Mouse (Mus musculus) spleen, adult 12 weeks (tissue): ENCODE measurements around the gene Hax1.
A peak's percentile ranks its signal among the peaks of the same experiment; 100 is the strongest.

Experiments
- DNase-seq: peaks from one replicate; pipeline ENCODE4 v3.0.0; 2022; ENCODE audit warnings: low spot score

Gene Hax1

DNA sequence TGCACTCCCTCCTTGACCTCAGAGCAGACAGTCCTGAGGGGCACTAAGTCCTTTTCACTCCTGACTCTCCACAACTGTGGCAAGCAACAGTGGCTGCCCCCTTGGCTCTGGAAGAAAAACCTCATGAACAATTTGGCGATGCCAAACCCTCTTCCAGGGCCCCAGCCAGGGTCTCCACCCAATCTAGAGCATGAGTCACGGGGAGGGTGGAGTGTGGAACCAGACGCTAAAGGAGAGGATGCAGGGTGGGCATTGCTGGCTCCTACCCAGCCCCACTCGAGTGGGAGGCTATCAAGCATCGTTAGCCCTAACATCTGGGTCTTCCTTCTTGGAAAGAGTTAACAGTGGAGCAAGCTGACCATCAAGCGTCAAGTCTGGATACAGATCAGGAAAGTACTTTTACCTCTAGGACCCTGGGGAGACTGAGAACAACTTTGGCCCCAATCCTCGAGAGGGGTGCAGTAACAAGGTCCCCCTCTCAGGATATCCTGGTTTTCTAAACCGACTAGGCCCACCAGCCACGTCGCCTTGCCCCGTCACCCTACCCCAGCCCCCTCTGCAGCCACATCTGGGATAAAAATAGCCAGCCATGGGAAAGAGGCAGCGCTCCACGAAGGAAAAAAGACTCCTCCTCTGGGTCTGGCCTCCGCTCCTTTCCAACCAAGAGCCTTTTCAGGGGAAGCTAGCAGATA is 36.4 kb downstream of the Hax1 start:
- DNase-seq: no peak

DNA sequence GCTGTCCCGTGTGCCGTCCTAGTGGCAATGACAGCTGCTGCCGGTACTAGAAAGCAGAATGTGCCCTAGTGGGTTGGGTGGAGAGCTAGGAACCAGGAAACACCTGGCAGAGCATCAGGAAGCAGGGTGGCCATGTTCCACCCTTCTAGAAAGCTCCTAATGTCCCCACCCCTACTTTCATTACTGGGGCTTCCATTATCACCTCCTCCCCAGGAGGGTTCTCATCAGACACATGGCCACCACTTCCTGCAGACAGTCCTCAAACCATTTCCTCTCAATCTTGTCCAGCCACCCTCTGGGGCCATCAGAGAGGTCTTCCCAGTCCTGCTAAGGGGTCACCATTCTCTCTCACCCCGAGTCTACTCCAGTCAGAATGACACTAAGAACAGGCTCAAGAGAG is 37.1 kb downstream of the Hax1 start:
- DNase-seq: no peak

DNA sequence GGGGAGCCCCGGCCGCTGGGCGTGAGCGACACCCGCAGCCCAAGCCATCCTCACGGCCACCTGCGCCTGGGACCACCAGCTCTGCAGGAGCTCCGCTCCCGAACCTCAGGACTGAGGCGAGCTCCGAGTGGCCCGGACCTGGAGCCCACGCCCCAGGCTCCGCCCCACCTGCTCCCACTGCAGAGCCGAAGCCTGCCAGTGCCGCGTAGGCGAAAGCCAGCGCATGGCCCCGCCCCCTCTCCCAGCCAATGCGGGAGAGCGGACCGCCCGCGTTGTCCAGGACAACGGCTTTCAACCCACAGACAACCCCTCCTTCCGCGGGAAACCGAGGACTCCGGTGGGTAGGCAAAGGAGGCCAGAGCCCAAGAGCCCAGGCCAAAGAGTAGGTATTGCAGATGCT is 38.1 kb downstream of the Hax1 start:
- peak; percentile 65 for DNase-seq

DNA sequence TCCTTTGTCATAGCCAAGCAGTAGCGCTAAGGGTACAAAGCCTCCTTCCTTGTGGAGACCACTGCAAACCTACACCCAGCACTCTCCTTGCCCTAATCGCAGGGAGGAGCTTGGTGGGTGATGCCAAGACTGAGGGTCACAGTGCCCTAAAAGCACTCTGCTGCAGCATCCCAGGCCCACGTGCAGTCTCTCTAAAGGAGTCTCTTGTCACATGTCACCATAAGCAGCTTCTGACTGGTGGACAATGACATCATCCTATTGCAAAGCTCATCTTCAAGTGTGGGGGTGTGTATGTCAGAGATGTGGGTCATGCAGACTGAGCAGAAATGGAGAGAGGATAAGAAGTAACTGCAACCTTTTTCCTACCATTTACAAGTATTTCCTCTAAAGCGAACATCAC is 39.1 kb downstream of the Hax1 start:
- DNase-seq: no peak

DNA sequence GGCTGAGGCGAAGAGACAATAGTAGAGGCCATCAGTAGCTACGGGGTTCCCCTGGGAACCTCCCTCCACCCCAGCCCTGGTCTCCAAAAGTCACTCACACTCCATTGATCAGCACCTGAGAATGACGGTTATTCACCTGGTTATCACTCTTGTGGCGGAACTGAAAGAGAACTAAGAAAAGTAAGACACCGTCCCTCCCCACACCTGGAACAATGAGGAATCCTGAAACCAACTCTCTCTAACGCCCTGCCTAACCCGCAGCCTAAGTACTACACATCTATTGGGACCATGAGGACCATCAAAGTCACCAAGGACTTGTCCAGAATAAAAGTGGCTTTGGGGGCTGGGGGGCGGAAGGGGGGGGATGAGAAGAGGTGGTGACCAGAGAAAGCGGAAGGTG is 40.7 kb downstream of the Hax1 start:
- DNase-seq: no peak

DNA sequence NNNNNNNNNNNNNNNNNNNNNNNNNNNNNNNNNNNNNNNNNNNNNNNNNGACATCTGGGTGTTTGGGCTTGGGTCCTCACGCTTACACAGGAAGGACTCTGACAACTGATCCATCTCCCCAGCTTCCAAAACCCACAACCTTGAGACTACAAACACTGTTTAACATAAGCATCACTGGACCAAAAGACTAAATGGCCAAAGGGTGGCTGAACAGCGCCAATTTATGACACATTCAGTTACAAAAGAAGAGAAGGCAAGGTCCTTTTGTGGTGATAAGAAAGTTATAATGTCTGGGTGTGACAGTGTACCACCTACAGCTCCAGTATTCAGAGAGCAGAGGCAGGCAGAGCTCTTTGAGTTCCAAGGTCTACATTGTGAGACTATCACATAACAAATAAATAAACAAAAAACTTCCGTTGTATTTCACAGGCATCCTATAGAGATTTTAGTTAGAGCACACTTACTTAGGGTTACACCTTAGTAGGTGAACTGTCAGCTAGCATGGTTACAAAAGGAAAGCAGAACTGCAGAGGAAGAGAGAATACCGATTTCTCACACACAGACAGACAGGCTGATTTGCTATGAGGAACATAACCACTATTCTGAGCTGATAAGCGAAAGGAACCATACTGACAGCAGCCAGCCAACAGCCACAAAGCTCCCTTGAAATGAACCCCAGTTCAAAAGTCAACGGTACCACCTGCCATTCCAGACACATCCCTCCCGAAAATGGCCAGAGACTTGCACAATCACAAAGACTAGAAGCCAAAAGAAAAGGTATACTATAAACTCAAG is 42.2 kb downstream of the Hax1 start:
- DNase-seq: no peak

DNA sequence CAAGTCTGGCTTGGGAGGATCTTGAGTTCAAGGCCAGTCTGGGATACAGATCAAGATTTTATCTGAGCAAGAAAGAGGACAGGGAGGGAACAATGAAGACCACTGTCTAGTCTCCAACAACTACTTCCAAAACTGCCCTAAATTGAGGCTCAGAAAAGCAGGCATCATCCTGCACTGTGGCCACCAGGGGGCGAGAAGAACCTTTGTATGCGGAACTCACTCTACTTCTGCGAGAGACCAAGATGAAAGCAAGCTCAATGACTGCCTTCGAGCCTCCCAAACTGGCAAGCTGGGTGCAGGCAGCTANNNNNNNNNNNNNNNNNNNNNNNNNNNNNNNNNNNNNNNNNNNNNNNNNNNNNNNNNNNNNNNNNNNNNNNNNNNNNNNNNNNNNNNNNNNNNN is 45.2 kb downstream of the Hax1 start:
- DNase-seq: peak; percentile 58

DNA sequence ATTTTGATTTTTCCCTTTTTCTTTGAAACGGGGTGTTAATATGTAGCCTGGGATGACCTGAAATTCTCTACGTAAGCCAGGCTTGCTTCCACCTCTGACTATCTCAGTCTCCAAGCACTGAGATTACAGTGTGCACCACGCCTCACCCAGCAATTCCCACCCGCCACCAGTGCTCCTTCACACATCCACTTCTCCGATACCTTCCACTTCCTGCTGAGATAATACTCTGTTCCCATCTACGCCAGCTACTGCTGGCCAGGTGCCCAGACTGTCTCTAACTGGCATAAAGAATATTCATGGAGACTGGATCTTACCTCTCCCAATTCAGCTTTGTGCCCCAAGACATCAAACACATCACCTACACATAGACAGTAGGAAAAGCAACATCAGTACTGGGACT is 49.9 kb downstream of the Hax1 start:
- DNase-seq: no peak

DNA sequence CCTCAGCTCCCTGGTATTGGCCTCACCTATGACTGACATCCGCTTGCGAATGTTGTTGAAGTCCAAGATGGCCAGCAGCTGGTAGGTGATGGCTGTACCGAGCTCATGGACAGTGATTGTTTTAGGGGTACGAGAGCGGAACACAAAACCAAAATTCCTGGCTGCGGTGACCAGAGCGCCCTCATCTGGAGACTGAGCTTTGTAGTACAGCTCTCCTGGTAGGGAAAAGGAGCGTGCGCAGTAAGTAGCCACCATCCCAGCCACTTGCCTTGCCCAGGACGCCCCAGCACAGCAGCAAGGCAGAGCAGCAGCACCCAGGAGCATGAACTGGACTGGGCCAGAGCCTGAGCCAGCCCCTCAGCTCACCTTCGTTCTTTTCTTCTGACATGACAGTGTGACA is 50.6 kb downstream of the Hax1 start:
- no peak for DNase-seq
